Mouse (Mus musculus) intestine, embryonic 16.5 days (tissue): Measurements from ENCODE around the gene 2610028H24Rik. TPM values are rescaled to one million over a fixed set of nuclear protein-coding genes. Genes with fewer than 3 reads are reported as not detected.

Source experiments
- ATAC-seq: fragments of 200-750 bp; cut with Nextera tagmentation; 2 replicates; pipeline ENCODE4 v1.8.0; 2017; ENCODE audit warnings: moderate TSS enrichment, moderate library complexity
- H3K27ac ChIP-seq: fragments of 300-500 bp; sonication (generic); 2 replicates; pipeline ENCODE4 v1.5.1; 2014; ENCODE audit warnings: mild to moderate bottlenecking, low read length
- H3K27me3 ChIP-seq: fragments of 300-500 bp; sonication (generic); replicated peaks from 2 replicates; pipeline ENCODE4 v1.6.1; 2014; ENCODE audit warnings: low read length, control low read depth, mixed read lengths; ENCODE audit not compliant: control insufficient read depth, insufficient read depth
- H3K36me3 ChIP-seq: fragments of 300-500 bp; sonication (generic); 2 replicates; pipeline ENCODE4 v1.6.1; 2014; ENCODE audit warnings: low read length, control low read depth; ENCODE audit not compliant: control insufficient read depth, insufficient read depth
- H3K4me1 ChIP-seq: fragments of 300-500 bp; sonication (generic); 2 replicates; pipeline ENCODE4 v1.6.1; 2014; ENCODE audit warnings: low read length, control low read depth, mixed read lengths; ENCODE audit not compliant: control insufficient read depth, insufficient read depth
- H3K4me2 ChIP-seq: fragments of 300-500 bp; sonication (generic); 2 replicates; pipeline ENCODE4 v1.6.1; 2014; ENCODE audit warnings: low read depth, low read length, control low read depth
- H3K4me3 ChIP-seq: fragments of 300-500 bp; sonication (generic); 2 replicates; pipeline ENCODE4 v1.5.1; 2014; ENCODE audit warnings: mild to moderate bottlenecking, low read length
- H3K9ac ChIP-seq: fragments of 300-500 bp; sonication (generic); 2 replicates; pipeline ENCODE4 v1.6.1; 2014; ENCODE audit warnings: low read depth, low read length
- H3K9me3 ChIP-seq: fragments of 300-500 bp; sonication (generic); 2 replicates; pipeline ENCODE4 v1.6.1; 2016; ENCODE audit warnings: low read length, control low read depth; ENCODE audit not compliant: control insufficient read depth
- whole genome bisulfite sequencing: fragments of 180-500 bp; shearing (Covaris S2); extraction: QIAGEN DNeasy Blood & Tissue Kit; methylation state at CpG from one replicate; pipeline ENCODE4 v1.1.7; 2014; 5-methylcytosine and 5-hydroxymethylcytosine counted together
- polyA plus RNA-seq: library from polyadenylated mRNA; unstranded; fragments of >200 nt; fragmentation: Nextera tagmentation; extraction: Ambion mirVana; gene quantifications from 2 replicates; pipeline ENCODE4 v1.2.1, GENCODE M21; 2015

The 2610028H24Rik gene
- not detected in 2 replicates for polyA plus RNA-seq

DNA sequence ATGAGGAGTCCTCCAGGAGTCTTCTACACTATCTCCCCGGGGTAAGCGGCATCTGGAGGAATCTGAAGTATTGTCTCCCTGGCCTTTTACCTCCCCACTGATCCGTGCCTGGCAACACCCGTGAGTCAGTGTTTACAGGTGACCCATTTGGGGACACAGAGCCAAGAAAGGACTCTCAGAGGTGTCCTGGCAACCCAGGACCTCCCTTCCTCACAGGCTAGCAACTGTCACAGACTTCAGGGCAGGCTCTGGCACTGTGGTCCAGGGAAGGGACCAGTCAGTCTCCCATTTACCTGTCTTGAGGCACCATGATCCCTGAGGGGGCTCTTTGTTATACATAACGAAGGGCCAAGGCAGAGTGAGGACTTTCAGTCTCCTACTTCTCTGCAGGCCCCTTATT is at the start of gene 2610028H24Rik:
2610028H24Rik (plus strand) TSS at position 231 of the 400 bp plus-strand sequence.
- H3K27me3 ChIP-seq: no peaks in the 10 kb centered on the region
- ATAC-seq: no peak
- H3K9me3 ChIP-seq: no peaks in the 10 kb centered on the region
- no peaks in the 10 kb centered on the region for H3K36me3 ChIP-seq
- 63% methylated on average over 5 of the region's 5 CpGs for WGBS
- no peak within 1 kb of the TSS for H3K4me2 ChIP-seq
- H3K27ac ChIP-seq: no peak within 1 kb of the TSS
- H3K4me3 ChIP-seq: no peak within 1 kb of the TSS
- H3K9ac ChIP-seq: no peak within 1 kb of the TSS
- H3K4me1 ChIP-seq: peaks cover 5% of the 10 kb centered on the region

DNA sequence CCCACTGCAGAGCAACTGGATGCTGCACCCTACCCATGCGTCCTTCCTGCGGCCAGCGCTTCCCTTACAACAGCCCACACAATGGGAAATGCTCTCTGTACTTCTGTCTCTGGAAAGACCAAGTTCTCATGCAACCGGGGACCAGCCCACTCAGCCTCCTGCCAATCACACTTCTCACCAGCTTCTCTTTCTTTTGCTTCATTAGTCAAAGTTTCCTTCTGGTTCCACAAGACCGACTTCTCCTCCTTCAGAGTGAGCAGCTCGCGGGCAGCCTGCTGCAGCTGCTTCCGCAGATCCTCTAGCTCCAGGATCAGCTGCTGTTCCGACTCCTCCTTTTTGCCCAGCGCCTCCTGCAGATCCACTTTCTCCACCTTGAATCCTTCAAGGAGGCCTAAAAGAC is 40.4 kb upstream of the 2610028H24Rik start:
- H3K9ac ChIP-seq: no peak overlapping the region
- H3K9me3 ChIP-seq: no peaks in the 10 kb centered on the region
- H3K4me2 ChIP-seq: no peak overlapping the region
- peaks cover 41% of the 10 kb centered on the region for H3K36me3 ChIP-seq
- H3K4me1 ChIP-seq: no peaks in the 10 kb centered on the region
- H3K27me3 ChIP-seq: no peaks in the 10 kb centered on the region
- no peak overlapping the region for H3K4me3 ChIP-seq
- no peak overlapping the region for H3K27ac ChIP-seq
- no peak for ATAC-seq
- WGBS: 93% methylated on average over 10 of the region's 10 CpGs

DNA sequence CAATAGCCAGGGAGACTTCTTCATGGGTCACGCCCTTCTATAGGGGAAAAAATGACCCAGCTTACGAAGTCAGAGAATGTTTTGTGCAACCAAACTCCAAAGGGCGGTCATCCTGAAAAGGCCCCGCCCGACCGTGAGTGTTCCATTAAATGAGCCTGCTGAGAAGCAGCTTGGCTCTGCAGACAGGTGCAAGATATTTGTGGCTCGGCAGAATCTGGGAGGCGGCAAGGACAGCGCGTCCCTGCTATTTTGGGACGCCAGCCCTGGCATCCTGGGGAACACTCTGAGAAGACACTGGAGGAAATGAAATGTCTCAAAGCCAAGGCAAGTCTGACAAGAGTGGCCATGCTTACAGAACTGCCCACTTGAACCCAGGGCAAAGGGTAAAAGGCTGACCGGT is 32.1 kb upstream of the 2610028H24Rik start:
- H3K36me3 ChIP-seq: peaks cover 19% of the 10 kb centered on the region
- ATAC-seq: no peak
- no peak overlapping the region for H3K4me3 ChIP-seq
- no peak overlapping the region for H3K9ac ChIP-seq
- no peaks in the 10 kb centered on the region for H3K27me3 ChIP-seq
- H3K9me3 ChIP-seq: no peaks in the 10 kb centered on the region
- WGBS: 91% methylated on average over 12 of the region's 12 CpGs
- no peak overlapping the region for H3K27ac ChIP-seq
- H3K4me2 ChIP-seq: no peak overlapping the region
- no peaks in the 10 kb centered on the region for H3K4me1 ChIP-seq

DNA sequence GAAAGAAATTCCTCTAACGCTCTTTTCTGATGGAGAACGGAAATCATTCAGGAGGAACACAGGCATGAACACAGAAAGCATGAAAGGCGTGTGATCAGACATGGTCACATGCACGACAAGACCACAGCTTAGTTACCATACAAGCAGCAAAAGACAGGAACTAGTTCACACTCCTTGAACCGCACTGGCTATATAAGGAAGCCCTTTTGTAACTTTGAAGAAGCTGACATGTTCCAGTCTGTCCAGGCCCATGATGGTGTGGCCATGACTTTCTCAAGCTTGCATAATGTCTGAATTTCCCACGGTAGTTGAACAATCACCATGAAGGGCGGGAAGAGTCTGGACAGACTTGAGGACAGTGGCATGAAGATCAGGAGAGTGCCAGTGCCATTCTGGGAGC is 23.2 kb upstream of the 2610028H24Rik start:
- no peak overlapping the region for H3K27ac ChIP-seq
- H3K9me3 ChIP-seq: no peaks in the 10 kb centered on the region
- WGBS: 94% methylated on average over 7 of the region's 7 CpGs
- H3K4me1 ChIP-seq: no peaks in the 10 kb centered on the region
- no peak overlapping the region for H3K9ac ChIP-seq
- H3K4me2 ChIP-seq: no peak overlapping the region
- ATAC-seq: no peak
- peaks cover 29% of the 10 kb centered on the region for H3K36me3 ChIP-seq
- no peak overlapping the region for H3K4me3 ChIP-seq
- no peaks in the 10 kb centered on the region for H3K27me3 ChIP-seq

DNA sequence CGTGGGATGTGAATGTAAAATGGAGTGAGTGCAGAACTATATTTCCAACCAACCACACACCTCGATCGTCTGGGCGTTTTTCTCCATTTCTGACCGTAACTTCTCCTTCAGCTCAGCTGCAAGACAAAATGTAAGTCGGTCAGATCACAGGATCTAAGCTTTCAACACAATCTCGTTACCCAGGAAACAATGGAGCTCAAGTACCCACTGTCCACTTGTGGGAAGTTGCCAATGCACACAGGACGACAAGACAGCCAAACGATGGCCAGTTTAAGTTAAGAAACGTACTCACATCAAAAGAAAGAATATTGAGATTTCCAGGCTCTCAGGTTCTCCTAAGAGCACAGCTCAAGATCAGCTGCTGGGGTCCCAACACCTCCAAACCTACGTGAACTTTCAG is 15.0 kb upstream of the 2610028H24Rik start:
- WGBS: 95% methylated on average over 11 of the region's 11 CpGs

GRCm38 (mm10) chr10:76439107-76439890 is 9.6 kb upstream of the 2610028H24Rik start:
- peaks cover 9% of the 10 kb centered on the region for H3K36me3 ChIP-seq
- WGBS: 83% methylated on average over 9 of the region's 9 CpGs
- H3K27ac ChIP-seq: no peak overlapping the region

More for the DNA sequence above, 15.0 kb upstream of the 2610028H24Rik start:
- H3K27me3 ChIP-seq: no peaks in the 10 kb centered on the region
- no peak overlapping the region for H3K27ac ChIP-seq
- no peaks in the 10 kb centered on the region for H3K4me1 ChIP-seq
- no peak overlapping the region for H3K4me2 ChIP-seq
- no peaks in the 10 kb centered on the region for H3K9me3 ChIP-seq
- H3K9ac ChIP-seq: no peak overlapping the region
- H3K4me3 ChIP-seq: no peak overlapping the region
- peaks cover 27% of the 10 kb centered on the region for H3K36me3 ChIP-seq
- ATAC-seq: no peak

DNA sequence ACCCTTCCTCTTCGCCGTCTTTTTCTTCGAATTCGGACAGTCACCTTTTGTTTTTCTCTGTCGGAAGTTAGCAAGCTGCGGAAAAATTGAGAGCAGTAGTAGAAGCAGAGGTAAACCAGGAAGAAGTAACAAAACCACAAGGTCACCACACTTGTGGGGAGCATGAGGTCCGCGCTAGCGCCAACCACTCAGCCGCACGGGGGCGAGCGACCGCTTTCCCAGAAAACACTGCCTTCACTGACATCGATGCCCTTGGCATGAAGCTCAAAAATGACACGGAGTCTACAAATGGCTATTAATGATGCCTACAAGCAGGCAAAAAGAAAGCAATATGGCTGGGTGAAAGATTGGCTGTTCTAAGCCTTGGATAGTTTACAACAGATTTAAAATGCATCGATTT is 8.6 kb upstream of the 2610028H24Rik start, which contains the start of gene AC141477.1:
AC141477.1 (minus strand) TSS at position 164 of the 400 bp plus-strand sequence.
- ATAC-seq: no peak
- Histone ChIP-seq H3K9ac (no peak within 1 kb of the TSS), H3K27ac (no peak within 1 kb of the TSS), H3K36me3 (peaks cover 9% of the 10 kb centered on the region), H3K4me3 (no peak within 1 kb of the TSS), H3K4me2 (no peak within 1 kb of the TSS), H3K27me3 (no peaks in the 10 kb centered on the region), H3K9me3 (no peaks in the 10 kb centered on the region), H3K4me1 (peaks cover 8% of the 10 kb centered on the region; the same call in 1 of the 2 replicates)
- WGBS: 95% methylated on average over 17 of the region's 17 CpGs

More at GRCm38 (mm10) chr10:76439107-76439890, 9.6 kb upstream of the 2610028H24Rik start:
- peaks cover 8% of the 10 kb centered on the region; the same call in 1 of the 2 replicates for H3K4me1 ChIP-seq
- H3K9ac ChIP-seq: no peak overlapping the region
- no peak overlapping the region for H3K4me2 ChIP-seq
- no peak overlapping the region for H3K4me3 ChIP-seq
- no peak for ATAC-seq
- no peaks in the 10 kb centered on the region for H3K9me3 ChIP-seq
- H3K27me3 ChIP-seq: no peaks in the 10 kb centered on the region

GRCm38 (mm10) chr10:76442178-76443088 is 6.4 kb upstream of the 2610028H24Rik start, which contains the start of gene Pcnt:
TSS of gene Pcnt (minus strand) at chr10:76442786.
- peak; percentile 99 for ATAC-seq
- Histone ChIP-seq H3K9ac (peak within 1 kb of the TSS; percentile 85), H3K9me3 (no peaks in the 10 kb centered on the region), H3K27ac (peak within 1 kb of the TSS; percentile 98), H3K27me3 (no peaks in the 10 kb centered on the region), H3K4me1 (peaks cover 13% of the 10 kb centered on the region), H3K36me3 (0 out of 2 replicates have a peak, but pooled peaks cover 4% of the 10 kb centered on the region), H3K4me3 (peak within 1 kb of the TSS; percentile 87), H3K4me2 (peak within 1 kb of the TSS; percentile 86)
- under 1% methylated on average over 78 of the region's 78 CpGs for WGBS
